Mouse (Mus musculus): Measurements from ENCODE around the gene Gm525. TPM values are rescaled to one million over a fixed set of nuclear protein-coding genes. Genes with fewer than 3 reads are reported as not detected.

The Gm525 gene
- total and polyA plus RNA-seq, 3 experiments = not detected

DNA sequence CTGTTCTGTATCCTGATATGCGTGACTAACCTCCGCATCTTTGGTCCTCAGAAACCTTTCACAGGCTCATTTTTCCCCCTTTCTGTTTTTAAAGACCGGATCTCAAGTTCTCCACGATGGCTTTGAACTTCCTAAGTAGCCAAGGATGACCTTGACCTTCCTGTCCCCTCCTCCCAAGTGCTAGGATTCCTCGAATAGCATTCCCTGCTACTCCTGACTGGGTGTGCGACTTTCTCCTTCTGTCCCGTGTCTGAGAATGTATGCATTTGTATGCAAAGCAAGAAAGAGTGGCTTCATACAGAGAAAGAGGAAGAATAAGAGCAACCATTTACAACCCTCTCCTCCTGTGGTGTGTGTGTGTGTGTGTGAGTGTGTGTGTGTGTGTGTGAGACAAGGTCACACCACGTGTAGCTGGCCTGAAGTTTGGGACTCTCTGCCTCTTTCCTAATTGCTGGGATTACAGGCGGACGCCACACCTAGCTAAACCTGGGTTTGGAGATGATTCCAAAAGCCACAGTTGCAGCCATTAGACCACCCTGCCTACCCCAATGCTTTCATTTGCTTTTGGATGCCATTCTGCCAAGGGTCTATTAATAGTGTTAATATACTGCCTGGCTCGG, 5.7 kb upstream of the Gm525 start:
- DNase-seq (ENCODE audit: low read depth, low spot score) = no peak
- H3K27me3 ChIP-seq (ENCODE audit: control insufficient read depth in 1 of 2, insufficient read depth in 2 of 2, low read length in 2 of 2) = no peaks in the 10 kb centered on the region
- H3K4me1 ChIP-seq (ENCODE audit: control insufficient read depth in 1 of 2, insufficient read depth in 2 of 2, low read length in 2 of 2) = no peaks in the 10 kb centered on the region
- H3K9ac ChIP-seq (ENCODE audit: control insufficient read depth, low read depth, low read length, poor library complexity, severe bottlenecking) = no peak overlapping the region
- TF ChIP-seq SIN3A (IDR thresholded peaks at IDR 0.05; ENCODE audit: low read length) (peak; percentile 32; the same call in 1 of the 2 replicates), GABPA (IDR thresholded peaks at IDR 0.05; ENCODE audit: low read depth, low read length) (no peak)
- H3K79me2 ChIP-seq (ENCODE audit: control insufficient read depth, insufficient read depth, low read length, poor library complexity) = no peaks in the 10 kb centered on the region
- no peak overlapping the region for H3K4me3 ChIP-seq (ENCODE audit: control insufficient read depth in 1 of 2, insufficient read depth in 1 of 2, low read depth in 2 of 2, low read length in 2 of 2)
- H3K9me3 ChIP-seq (replicated peaks; ENCODE audit: insufficient read depth, low read length) = no peaks in the 10 kb centered on the region
- H3K27ac ChIP-seq (ENCODE audit: control insufficient read depth, low read depth, low read length) = no peak overlapping the region
- H3K36me3 ChIP-seq (ENCODE audit: control insufficient read depth in 1 of 2, insufficient read depth in 2 of 2, low read length in 2 of 2) = peaks cover 0 to 6% of the 10 kb centered on the region in 2 experiments; a peak in 2 of 4 replicates

DNA sequence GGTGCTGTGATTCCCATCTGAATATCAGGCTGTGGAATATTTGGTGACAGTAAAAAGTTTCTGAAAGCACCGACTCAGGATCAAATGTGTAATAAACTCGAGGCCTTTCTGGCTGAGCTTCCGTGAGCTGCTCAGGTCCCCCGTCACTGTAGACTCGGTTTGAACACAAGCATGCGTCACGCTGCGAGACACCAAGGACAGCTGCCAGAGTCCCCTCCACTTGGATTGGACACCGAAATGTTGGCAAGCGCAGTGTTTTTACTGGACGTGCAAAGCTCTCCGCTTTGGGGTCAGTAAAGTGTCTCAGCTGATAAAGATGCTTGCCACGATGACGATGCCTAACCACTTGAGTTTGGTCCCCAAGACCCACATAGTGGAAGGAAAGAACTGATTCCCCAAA, 5.0 kb upstream of the Gm525 start:
- H3K4me1 ChIP-seq (ENCODE audit: control insufficient read depth in 1 of 2, insufficient read depth in 2 of 2, low read length in 2 of 2) = no peaks in the 10 kb centered on the region
- H3K79me2 ChIP-seq (ENCODE audit: control insufficient read depth, insufficient read depth, low read length, poor library complexity) = no peaks in the 10 kb centered on the region
- no peak for DNase-seq (ENCODE audit: low read depth, low spot score)
- no peaks in the 10 kb centered on the region for H3K9me3 ChIP-seq (replicated peaks; ENCODE audit: insufficient read depth, low read length)
- H3K27me3 ChIP-seq (ENCODE audit: control insufficient read depth in 1 of 2, insufficient read depth in 2 of 2, low read length in 2 of 2) = peaks cover under 1 to 1% of the 10 kb centered on the region in 2 experiments; a peak in 3 of 4 replicates
- TF ChIP-seq SIN3A (IDR thresholded peaks at IDR 0.05; ENCODE audit: low read length) (no peak), TAL1 (IDR thresholded peaks at IDR 0.05; ENCODE audit: low read length) (no peak), GATA1 (IDR thresholded peaks at IDR 0.05; ENCODE audit: low read depth, low read length) (no peak), RAD21 (IDR thresholded peaks at IDR 0.05; ENCODE audit: low read depth, low read length) (no peak), USF1 (IDR thresholded peaks at IDR 0.05; ENCODE audit: low read depth, low read length) (no peak), POLR2AphosphoS2 (IDR thresholded peaks at IDR 0.05; ENCODE audit: low read length) (no peak), CHD1 (IDR thresholded peaks at IDR 0.05; ENCODE audit: low read depth, low read length) (no peak), MEF2A (IDR thresholded peaks at IDR 0.05; ENCODE audit: extremely low read depth, insufficient replicate concordance, low read depth, low read length, poor library complexity, severe bottlenecking) (no peak), POLR2AphosphoS5 (IDR thresholded peaks at IDR 0.05; ENCODE audit: borderline replicate concordance, low read depth, low read length) (no peak), ELF1 (IDR thresholded peaks at IDR 0.05; ENCODE audit: low read depth, low read length) (no peak), BHLHE40 (IDR thresholded peaks at IDR 0.05; ENCODE audit: borderline replicate concordance, low read depth, low read length) (no peak), POLR2A (IDR thresholded peaks at IDR 0.05; ENCODE audit: control insufficient read depth in 1 of 2, insufficient read depth in 1 of 2, low read depth in 1 of 2, low read length in 2 of 2, poor library complexity in 1 of 2) (no peak), MYB (IDR thresholded peaks at IDR 0.05; ENCODE audit: low read depth, low read length) (no peak), MAX (IDR thresholded peaks at IDR 0.05; ENCODE audit: low read length) (no peak), MYC (IDR thresholded peaks at IDR 0.05; ENCODE audit: low read depth, low read length) (no peak), JUND (IDR thresholded peaks at IDR 0.05; ENCODE audit: low read depth, low read length) (no peak), CTCF (IDR thresholded peaks at IDR 0.05 in 2 of 3, conservative IDR thresholded peaks at IDR 0.05 in 1 of 3; ENCODE audit: control insufficient read depth in 1 of 3, insufficient read depth in 1 of 3, low read depth in 2 of 3, low read length in 3 of 3, poor library complexity in 1 of 3, severe bottlenecking in 1 of 3) (no peak), ZMIZ1 (IDR thresholded peaks at IDR 0.05; ENCODE audit: low read depth, low read length) (no peak), ETS1 (IDR thresholded peaks at IDR 0.05; ENCODE audit: low read depth, low read length) (no peak), ZNF384 (IDR thresholded peaks at IDR 0.05; ENCODE audit: low read depth, low read length) (no peak)
- H3K4me3 ChIP-seq (ENCODE audit: control insufficient read depth in 1 of 2, insufficient read depth in 1 of 2, low read depth in 2 of 2, low read length in 2 of 2) = no peak overlapping the region
- H3K27ac ChIP-seq (ENCODE audit: control insufficient read depth, low read depth, low read length) = no peak overlapping the region
- H3K36me3 ChIP-seq (ENCODE audit: control insufficient read depth in 1 of 2, insufficient read depth in 2 of 2, low read length in 2 of 2) = peaks cover 0 to 6% of the 10 kb centered on the region in 2 experiments; a peak in 2 of 4 replicates
- no peak overlapping the region for H3K9ac ChIP-seq (ENCODE audit: control insufficient read depth, low read depth, low read length, poor library complexity, severe bottlenecking)

Measured in MEL (cell line).